27 mouse cellular contexts compared by ENCODE assay signal in genomic region chr13:99557813-99558212, GRCm38 (mm10). TPM values are rescaled to one million over a fixed set of nuclear protein-coding genes. Genes with fewer than 3 reads are reported as not detected.
DNase-seq lines count a peak whose midpoint lies in the region; ATAC-seq lines count a peak whose summit lies in the region.
"Had no signal": no experiment of that assay in that cellular context is flagged by ENCODE, and none has a peak within 500 bp of the region (broad histone marks: within the 10 kb centered on the region; RNA-seq: fewer than 3 reads in every experiment).

No protein-coding gene starts in this region.

- no peak for ATAC-seq in heart, embryonic 11.5 days (replicated peaks; ENCODE audit: insufficient number of reproducible peaks, low FRiP score, low TSS enrichment)
- ATAC-seq in midbrain, embryonic 11.5 days (ENCODE audit: low FRiP score) = no peak
- ATAC-seq in midbrain, embryonic 13.5 days = no peak
- ATAC-seq in intestine, embryonic 14.5 days (replicated peaks; ENCODE audit: low FRiP score, low TSS enrichment, low read depth) = no peak
- ATAC-seq: forebrain, embryonic 13.5 days; hindbrain, postnatal 0 days; liver, embryonic 12.5 days; lung, postnatal 0 days had no signal

- H3K27me3 ChIP-seq in heart, embryonic 11.5 days (ENCODE audit: control insufficient read depth, insufficient read depth, low read length) = no peaks in the 10 kb centered on the region
- no peaks in the 10 kb centered on the region for H3K27me3 ChIP-seq in midbrain, embryonic 11.5 days (ENCODE audit: control insufficient read depth, insufficient read depth, low read length)
- H3K27me3 ChIP-seq in midbrain, embryonic 13.5 days = no peaks in the 10 kb centered on the region
- H3K27me3 ChIP-seq in intestine, embryonic 14.5 days (replicated peaks; ENCODE audit: control insufficient read depth, insufficient read depth, low read length) = no peaks in the 10 kb centered on the region
- H3K27me3 ChIP-seq: embryonic facial prominence, embryonic 15.5 days; forebrain, embryonic 13.5 days; hindbrain, embryonic 12.5 days; kidney, embryonic 15.5 days; liver, embryonic 12.5 days; megakaryocyte, embryonic 14.5 days; neural tube, embryonic 15.5 days had no signal

- H3K9me3 ChIP-seq in heart, embryonic 11.5 days (replicated peaks; ENCODE audit: control insufficient read depth, low read length) = no peaks in the 10 kb centered on the region
- H3K9me3 ChIP-seq in midbrain, embryonic 11.5 days (ENCODE audit: control insufficient read depth, low read length) = no peaks in the 10 kb centered on the region
- no peaks in the 10 kb centered on the region for H3K9me3 ChIP-seq in midbrain, embryonic 13.5 days
- H3K9me3 ChIP-seq in intestine, embryonic 14.5 days (ENCODE audit: control insufficient read depth, low read length) = no peaks in the 10 kb centered on the region
- H3K9me3 ChIP-seq: embryonic facial prominence, embryonic 10.5 days; embryonic facial prominence, embryonic 15.5 days; forebrain, embryonic 13.5 days; hindbrain, embryonic 12.5 days; kidney, embryonic 15.5 days; liver, embryonic 12.5 days; neural tube, embryonic 15.5 days had no signal

- H3K36me3 ChIP-seq in heart, embryonic 11.5 days (ENCODE audit: control insufficient read depth, insufficient read depth, low read length) = no peaks in the 10 kb centered on the region
- no peaks in the 10 kb centered on the region for H3K36me3 ChIP-seq in midbrain, embryonic 11.5 days (ENCODE audit: control insufficient read depth, insufficient read depth, low read length)
- no peaks in the 10 kb centered on the region for H3K36me3 ChIP-seq in midbrain, embryonic 13.5 days
- no peaks in the 10 kb centered on the region for H3K36me3 ChIP-seq in intestine, embryonic 14.5 days (ENCODE audit: control insufficient read depth, insufficient read depth, low read length)
- H3K36me3 ChIP-seq: embryonic facial prominence, embryonic 10.5 days; embryonic facial prominence, embryonic 15.5 days; hindbrain, embryonic 12.5 days; kidney, embryonic 15.5 days; liver, embryonic 12.5 days; neural tube, embryonic 15.5 days had no signal

- whole genome bisulfite sequencing in heart, embryonic 11.5 days (ENCODE audit: insufficient replicate concordance) = 57% methylated on average over 15 of the region's 15 CpGs
- WGBS in midbrain, embryonic 11.5 days = 73% methylated on average over 15 of the region's 15 CpGs
- WGBS in midbrain, embryonic 13.5 days = 77% methylated on average over 15 of the region's 15 CpGs
- 49% methylated on average over 15 of the region's 15 CpGs for WGBS in intestine, embryonic 14.5 days

- H3K4me3 ChIP-seq in heart, embryonic 11.5 days (ENCODE audit: low read depth, low read length) = no peak overlapping the region
- no peak overlapping the region for H3K4me3 ChIP-seq in midbrain, embryonic 11.5 days (ENCODE audit: low read depth, low read length)
- no peak overlapping the region for H3K4me3 ChIP-seq in midbrain, embryonic 13.5 days (replicated peaks)
- H3K4me3 ChIP-seq in intestine, embryonic 14.5 days (ENCODE audit: low read depth, low read length) = 0 out of 2 replicates have a peak overlapping the region, but pooled peaks have one; percentile 10
- H3K4me3 ChIP-seq: embryonic facial prominence, embryonic 10.5 days; embryonic facial prominence, embryonic 15.5 days; forebrain, embryonic 13.5 days; hindbrain, embryonic 12.5 days; kidney, embryonic 15.5 days; left cerebral cortex, adult 2 months; liver, embryonic 12.5 days; megakaryocyte, embryonic 14.5 days; neural tube, embryonic 15.5 days had no signal

- intact Hi-C loops in heart, postnatal 25 days (cut with DNase I) = no loop called here

- H3K9ac ChIP-seq in heart, embryonic 11.5 days (ENCODE audit: low read depth, low read length) = no peak overlapping the region
- no peak overlapping the region for H3K9ac ChIP-seq in midbrain, embryonic 11.5 days (ENCODE audit: low read length)
- H3K9ac ChIP-seq in midbrain, embryonic 13.5 days (replicated peaks) = no peak overlapping the region
- no peak overlapping the region for H3K9ac ChIP-seq in intestine, embryonic 14.5 days (ENCODE audit: low read length)
- H3K9ac ChIP-seq: embryonic facial prominence, embryonic 15.5 days; forebrain, embryonic 13.5 days; hindbrain, embryonic 12.5 days; kidney, embryonic 15.5 days; liver, embryonic 12.5 days; neural tube, embryonic 15.5 days had no signal

- H3K4me2 ChIP-seq in heart, embryonic 11.5 days = peak overlapping the region; percentile 32; the same call in 1 of the 2 replicates
- no peak overlapping the region for H3K4me2 ChIP-seq in midbrain, embryonic 11.5 days
- H3K4me2 ChIP-seq in midbrain, embryonic 13.5 days (replicated peaks) = no peak overlapping the region
- H3K4me2 ChIP-seq in intestine, embryonic 14.5 days (ENCODE audit: low read length) = peak overlapping the region; percentile 35
- H3K4me2 ChIP-seq: embryonic facial prominence, embryonic 15.5 days; forebrain, embryonic 13.5 days; hindbrain, embryonic 12.5 days; kidney, embryonic 15.5 days; liver, embryonic 12.5 days; neural tube, embryonic 15.5 days had no signal

- peaks cover 3% of the 10 kb centered on the region; the same call in 1 of the 2 replicates for H3K4me1 ChIP-seq in heart, embryonic 11.5 days (ENCODE audit: control insufficient read depth, insufficient read depth, low read length)
- peaks cover 10% of the 10 kb centered on the region; the same call in 1 of the 2 replicates for H3K4me1 ChIP-seq in midbrain, embryonic 11.5 days (ENCODE audit: control insufficient read depth, insufficient read depth, low read length)
- H3K4me1 ChIP-seq in midbrain, embryonic 13.5 days (replicated peaks) = peaks cover 26% of the 10 kb centered on the region
- H3K4me1 ChIP-seq in intestine, embryonic 14.5 days (replicated peaks; ENCODE audit: control insufficient read depth, insufficient read depth, low read length) = no peaks in the 10 kb centered on the region
- H3K4me1 ChIP-seq: embryonic facial prominence, embryonic 15.5 days; liver, embryonic 12.5 days; megakaryocyte, embryonic 14.5 days had no signal

- no peak overlapping the region for H3K27ac ChIP-seq in heart, embryonic 11.5 days (ENCODE audit: low read depth, low read length)
- H3K27ac ChIP-seq in midbrain, embryonic 11.5 days (ENCODE audit: low read depth, low read length) = no peak overlapping the region
- H3K27ac ChIP-seq in midbrain, embryonic 13.5 days = no peak overlapping the region
- no peak overlapping the region for H3K27ac ChIP-seq in intestine, embryonic 14.5 days (ENCODE audit: low read depth)
- H3K27ac ChIP-seq: embryonic facial prominence, embryonic 10.5 days; embryonic facial prominence, embryonic 15.5 days; forebrain, embryonic 13.5 days; hindbrain, embryonic 12.5 days; hindbrain, postnatal 0 days; kidney, embryonic 15.5 days; left cerebral cortex, adult 2 months; liver, embryonic 12.5 days; neural tube, embryonic 15.5 days had no signal

- DNase-seq in heart, postnatal 25 days (ENCODE audit: low spot score) = no peak
- peak; percentile 59 for DNase-seq in midbrain, embryonic 11.5 days (ENCODE audit: low spot score, missing footprints)
- DNase-seq in intestine, embryonic 14.5 days (ENCODE audit: low spot score) = no peak
- DNase-seq in right cerebral cortex, adult 2 months (ENCODE audit: low spot score in 2 of 2) = no peak
- DNase-seq in neural tube, embryonic 10.5 days (ENCODE audit: extremely low spot score, low spot score) = no peak
- DNase-seq: cerebellum, adult 2 months; cerebellum, postnatal 25 days; gastrocnemius, postnatal 10 days; kidney, adult 18-20 months; kidney, postnatal 25 days; lung, adult 18-20 months; lung, postnatal 4 days; midbrain, embryonic 14.5 days; spleen, adult 18-20 months had no signal

RNA-seq across cellular contexts. Expression of gene Map1b, which starts 41.5 kb away (rescaled TPM):
- polyA plus RNA-seq in heart, embryonic 11.5 days (2014; fragmentation: Nextera tagmentation; extraction: Ambion mirVana) = 128 and 193 TPM in 2 replicates
- total RNA-seq in heart, postnatal 25 days (2021) = 10 to 100 TPM; 12.4 to 14.9 TPM
- polyA plus RNA-seq in midbrain, embryonic 11.5 days (2014; fragmentation: Nextera tagmentation; extraction: Ambion mirVana) = 911 and 979 TPM in 2 replicates
- polyA plus RNA-seq in midbrain, embryonic 13.5 days (2015; fragmentation: Nextera tagmentation; extraction: Ambion mirVana) = 2,051 and 2,103 TPM in 2 replicates
- polyA plus RNA-seq in intestine, embryonic 14.5 days (2014; fragmentation: Nextera tagmentation; extraction: Ambion mirVana) = 167 and 173 TPM in 2 replicates

Comparison
In these comparisons a context has a peak if more than half of its experiments do, and no peak if none do; other contexts are left out.
1. H3K4me2 ChIP-seq: peak in heart, embryonic 11.5 days (single experiment) and intestine, embryonic 14.5 days (single experiment); none in midbrain, embryonic 11.5 days (single experiment) and midbrain, embryonic 13.5 days (single experiment).